Mouse (Mus musculus) adrenal gland, adult 2 months (tissue): ENCODE data around the gene Bco1. TPM values are rescaled to one million over a fixed set of nuclear protein-coding genes. Genes with fewer than 3 reads are reported as not detected.

Source experiments
- DNase-seq: peaks from one replicate; pipeline ENCODE4 v3.0.0; 2021
- polyA plus RNA-seq: library from polyadenylated mRNA; depleted of rRNA; stranded (reverse); fragments of >200 nt; gene quantifications from 2 replicates; pipeline ENCODE4 v1.2.3, GENCODE M21; 2012
- total RNA-seq, 2 experiments: library from RNA; stranded (reverse); gene quantifications; 2 replicates each; pipeline ENCODE4 v1.2.3; 2021

The Bco1 gene
- total and polyA plus RNA-seq, 3 experiments: 0.38 to 0.55 TPM; not detected in 1

GRCm38 (mm10) chr8:117137357-117137756, 41.7 kb downstream of the Bco1 start:
- no peak for DNase-seq

GRCm38 (mm10) chr8:117148520-117148919, 52.9 kb downstream of the Bco1 start:
- no peak for DNase-seq

- DNase-seq: no peak
These were observed 60.5 kb downstream of the Bco1 start for GRCm38 (mm10) chr8:117156149-117156548.

GRCm38 (mm10) chr8:117156866-117157768, 61.5 kb downstream of the Bco1 start:
- DNase-seq: no peak

- DNase-seq: peak; percentile 97
These were observed 62.1 kb downstream of the Bco1 start for GRCm38 (mm10) chr8:117157769-117158091.

GRCm38 (mm10) chr8:117158135-117158761, 62.6 kb downstream of the Bco1 start, which contains the start of gene Gan:
TSS of gene Gan (plus strand) at chr8:117158135.
- peak; percentile 77 for DNase-seq

- peak; percentile 63 for DNase-seq
These were observed 63.4 kb downstream of the Bco1 start for GRCm38 (mm10) chr8:117159031-117159430.

- no peak for DNase-seq
These were observed 69.3 kb downstream of the Bco1 start for GRCm38 (mm10) chr8:117164912-117165311.

- no peak for DNase-seq
These were observed 69.9 kb downstream of the Bco1 start for GRCm38 (mm10) chr8:117165542-117165941.

GRCm38 (mm10) chr8:117166515-117166914, 70.9 kb downstream of the Bco1 start:
- peak; percentile 67 for DNase-seq

GRCm38 (mm10) chr8:117167243-117167883, 71.7 kb downstream of the Bco1 start:
- no peak for DNase-seq

GRCm38 (mm10) chr8:117168378-117168777, 72.7 kb downstream of the Bco1 start:
- DNase-seq: no peak

GRCm38 (mm10) chr8:117171826-117172225, 76.2 kb downstream of the Bco1 start:
- no peak for DNase-seq

- DNase-seq: peak; percentile 63
These were observed 77.2 kb downstream of the Bco1 start for GRCm38 (mm10) chr8:117172904-117173303.

GRCm38 (mm10) chr8:117173690-117174089, 78.0 kb downstream of the Bco1 start:
- no peak for DNase-seq

GRCm38 (mm10) chr8:117174536-117174935, 78.9 kb downstream of the Bco1 start:
- DNase-seq: no peak

GRCm38 (mm10) chr8:117176308-117176707, 80.7 kb downstream of the Bco1 start:
- no peak for DNase-seq

- DNase-seq: no peak
These were observed 81.6 kb downstream of the Bco1 start for GRCm38 (mm10) chr8:117177236-117177635.

- DNase-seq: no peak
These were observed 82.4 kb downstream of the Bco1 start for GRCm38 (mm10) chr8:117178039-117178438.

- peak; percentile 63 for DNase-seq
These were observed 83.0 kb downstream of the Bco1 start for GRCm38 (mm10) chr8:117178676-117179075.

- DNase-seq: no peak
These were observed 87.1 kb downstream of the Bco1 start for GRCm38 (mm10) chr8:117182746-117183145.
